Mouse (Mus musculus): ENCODE measurements around the gene Duox1.
A peak's percentile ranks its signal among the peaks of the same experiment; 100 is the strongest.
"Not testable (repeated sequence)": the region's sequence is repeated elsewhere in the genome, so short reads cannot be mapped to it uniquely, and the experiment has no call there.

Duox1 gene

GRCm38 (mm10) chr2:122377215-122377674 lies 61.8 kb downstream of the Duox1 start:
- DNase-seq, result peak; percentile 97

GRCm38 (mm10) chr2:122377751-122378246 lies 62.3 kb downstream of the Duox1 start:
- DNase-seq, result peak; percentile 70

DNA sequence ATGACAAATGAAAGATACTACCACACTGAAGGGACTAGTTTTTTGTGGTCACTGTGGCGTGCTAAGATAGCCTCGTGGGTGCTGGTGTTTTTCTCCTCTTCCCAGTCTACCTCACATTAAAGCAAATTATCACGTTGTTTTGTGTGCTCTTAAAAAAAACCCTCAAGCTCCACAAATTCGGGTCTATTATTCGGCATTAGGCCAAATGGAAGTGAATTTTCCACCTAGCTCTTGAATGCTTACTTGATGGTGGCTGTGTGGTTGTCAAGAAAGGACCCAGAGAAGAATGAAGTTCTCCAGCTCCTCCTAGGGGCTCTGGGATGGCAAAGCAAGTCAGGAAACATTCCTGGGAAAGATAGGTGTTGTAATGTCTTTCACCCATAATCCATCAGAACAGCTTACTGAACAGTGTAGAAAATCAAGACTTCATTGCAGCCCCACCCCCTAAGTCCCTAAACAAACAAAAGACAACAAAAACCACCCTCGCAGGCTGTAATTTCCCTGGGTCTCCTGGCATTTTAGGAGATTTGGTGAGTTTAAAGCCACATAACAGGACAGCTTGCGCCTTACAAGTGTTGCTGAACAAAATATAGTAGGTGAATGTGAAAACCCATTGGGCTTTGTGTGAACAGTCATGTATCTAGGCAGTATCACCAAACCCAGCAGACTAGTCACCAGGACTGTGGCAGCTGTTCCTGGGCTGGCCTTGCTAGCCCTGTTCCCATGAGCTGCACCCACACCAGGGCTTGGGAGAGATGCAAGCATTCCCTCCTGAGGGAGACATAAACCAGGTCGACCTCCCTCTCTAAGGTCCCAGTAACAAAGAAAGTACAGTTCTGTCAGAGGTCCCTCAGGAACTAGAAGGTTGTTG lies 63.2 kb downstream of the Duox1 start:
- peak; percentile 53 for DNase-seq

- DNase-seq, result no peak
Observed at GRCm38 (mm10) chr2:122379292-122379650, 63.8 kb downstream of the Duox1 start.

DNA sequence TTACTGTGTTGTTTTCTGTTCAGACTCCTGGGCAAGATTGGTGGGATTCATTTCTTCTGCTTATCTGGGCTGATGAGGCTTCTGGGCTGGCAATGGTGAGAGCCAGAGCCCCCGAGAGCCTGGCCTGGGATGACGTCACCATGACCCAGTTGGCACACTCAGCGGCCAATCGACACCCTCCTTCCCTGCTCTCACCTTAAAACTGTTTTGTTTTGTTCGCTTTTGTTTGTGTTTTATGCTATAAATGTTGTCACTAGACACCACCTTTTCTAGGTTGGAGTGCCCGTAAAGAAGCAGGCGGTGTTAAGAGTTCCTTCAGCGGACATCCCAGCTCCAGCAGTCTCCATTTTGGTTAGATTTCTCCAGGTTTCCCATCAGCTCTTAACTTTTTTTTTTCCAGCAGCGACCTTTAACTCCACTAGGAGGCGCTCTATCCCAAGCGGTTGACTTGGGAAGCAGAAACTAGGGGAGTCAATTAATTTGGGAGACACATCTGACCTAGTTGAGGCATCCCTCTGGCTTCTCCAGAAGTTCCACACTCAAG lies 65.4 kb downstream of the Duox1 start:
- peak; percentile 63 for DNase-seq

DNA sequence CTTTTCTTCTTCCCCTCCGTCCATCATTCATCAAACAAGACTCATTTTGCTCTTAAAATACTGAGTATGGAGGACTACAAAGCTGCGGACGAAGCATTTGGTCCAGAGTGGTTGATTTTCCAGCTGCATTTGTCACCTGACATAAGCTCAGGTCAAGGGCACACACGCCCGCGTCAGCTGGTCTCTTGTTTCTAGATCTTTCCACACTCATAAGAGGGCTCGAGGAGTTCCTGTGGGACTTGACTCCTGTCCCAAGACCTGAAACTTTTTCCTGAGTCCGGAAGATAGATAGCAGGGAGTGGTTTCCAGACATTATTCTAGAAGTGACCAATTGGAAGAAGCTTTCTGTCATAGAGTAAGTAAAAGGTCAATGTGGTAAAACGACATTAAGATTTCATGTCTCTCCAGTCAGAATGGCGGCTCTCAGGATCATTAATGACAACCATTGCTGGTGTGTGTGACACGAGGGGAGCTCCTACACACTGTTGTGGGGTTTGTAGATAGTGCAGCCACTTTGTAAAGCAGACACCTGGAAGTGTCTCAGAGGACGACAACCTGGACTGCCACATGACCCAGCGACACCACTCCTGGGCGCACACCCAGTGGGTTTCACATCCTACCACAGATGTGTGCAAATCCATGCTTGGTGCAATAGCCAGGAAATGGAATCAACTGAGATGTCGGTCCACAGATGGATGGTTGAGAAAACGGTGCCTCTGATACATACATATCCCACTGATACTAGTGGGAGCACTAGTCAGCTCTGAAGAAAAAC lies 66.0 kb downstream of the Duox1 start:
- no peak for DNase-seq

- DNase-seq, result no peak
Observed at GRCm38 (mm10) chr2:122382121-122382520, 66.6 kb downstream of the Duox1 start.

DNA sequence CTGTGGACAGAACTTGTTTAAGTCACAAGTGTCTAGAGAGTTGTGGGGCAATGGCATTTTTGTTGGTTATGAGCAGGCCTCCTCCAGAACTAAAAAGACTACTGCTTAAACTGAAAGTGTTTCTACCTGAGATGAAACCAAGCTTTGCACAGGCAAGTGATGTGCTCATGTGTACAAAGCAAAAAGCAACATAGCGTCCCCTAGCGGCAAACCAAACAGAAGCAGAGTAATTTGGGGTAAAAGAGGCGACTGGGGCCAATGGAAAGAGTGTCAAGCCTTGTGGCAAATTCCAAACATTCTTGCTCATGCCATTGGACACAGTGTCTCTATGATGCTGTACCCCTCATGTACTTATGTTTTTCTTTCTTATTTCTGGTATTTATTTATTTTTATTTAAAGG lies 69.6 kb downstream of the Duox1 start:
- DNase-seq, result no peak

DNA sequence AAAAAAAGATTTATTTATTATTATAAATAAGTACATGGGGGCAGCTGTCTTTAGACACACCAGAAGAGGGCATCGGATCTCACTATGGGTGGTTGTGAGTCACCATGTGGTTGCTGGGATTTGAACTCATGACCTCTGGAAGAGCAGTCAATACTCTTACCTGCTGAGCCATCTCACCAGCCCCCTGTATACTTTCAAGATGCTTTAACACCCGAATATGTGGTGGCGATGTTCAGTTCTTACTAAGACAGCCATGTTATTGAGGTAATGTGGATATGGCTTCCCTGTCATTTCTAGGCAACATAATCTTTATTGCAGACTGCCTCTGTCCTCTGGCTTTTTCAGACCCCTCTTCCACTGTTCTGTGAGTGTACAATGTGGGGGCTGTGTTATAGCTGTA lies 71.7 kb downstream of the Duox1 start:
- DNase-seq, result not testable (repeated sequence)

DNA sequence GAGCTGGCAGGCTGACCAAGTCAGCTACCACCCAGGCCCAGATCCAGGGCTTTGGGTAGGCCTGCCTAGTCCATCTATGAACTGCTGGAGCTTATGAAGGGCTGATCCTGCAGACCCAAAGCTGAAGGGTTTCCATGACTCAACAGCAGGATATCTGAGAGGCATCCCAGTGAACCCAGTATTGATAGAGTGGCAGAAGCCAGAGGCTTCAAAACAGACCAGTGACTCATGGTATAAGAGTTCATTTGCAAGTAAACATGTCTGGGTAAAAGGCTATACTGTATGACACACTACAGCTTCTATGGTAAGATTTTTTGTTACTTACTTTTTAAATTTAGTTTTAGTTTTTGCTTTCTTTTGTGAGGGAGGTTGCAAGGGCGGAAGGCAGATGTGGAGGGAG lies 80.7 kb downstream of the Duox1 start:
- no peak for DNase-seq
